Mouse (Mus musculus) MEL (cell line): ENCODE measurements around the gene Aven. TPM values are rescaled to one million over a fixed set of nuclear protein-coding genes. Genes with fewer than 3 reads are reported as not detected.

Experiments used
- DNase-seq: peaks from one replicate; pipeline ENCODE4 v3.0.0; 2011; ENCODE audit warnings: low read depth, low spot score
- H3K27ac ChIP-seq: 2 replicates; pipeline ENCODE4 v1.5.1; 2012; ENCODE audit warnings: low read depth, mild to moderate bottlenecking, control low read depth, low read length, moderate library complexity; ENCODE audit not compliant: control insufficient read depth
- H3K27me3 ChIP-seq, 2 experiments: fragments of 150-350 bp in 1 of 2; sonication (generic) in 1 of 2; 2 replicates each; pipeline ENCODE4 v1.6.1; 2012; ENCODE audit warnings: low read length in 2 of 2, mild to moderate bottlenecking in 2 of 2, improper control_type of control experiment in 1 of 2, moderate library complexity in 1 of 2; ENCODE audit not compliant: insufficient read depth in 2 of 2, control insufficient read depth in 1 of 2
- H3K36me3 ChIP-seq, 2 experiments: 2 replicates each; pipeline ENCODE4 v1.6.1; 2012 to 2014; ENCODE audit warnings: low read length in 2 of 2, improper control_type of control experiment in 1 of 2, inconsistent platforms in 1 of 2, mild to moderate bottlenecking in 1 of 2; ENCODE audit not compliant: insufficient read depth in 2 of 2, control insufficient read depth in 1 of 2
- H3K4me1 ChIP-seq, 2 experiments: fragments of 150-350 bp in 1 of 2; sonication (generic) in 1 of 2; 2 replicates each; pipeline ENCODE4 v1.6.1; 2012; ENCODE audit warnings: low read length in 2 of 2, improper control_type of control experiment in 1 of 2, mild to moderate bottlenecking in 1 of 2; ENCODE audit not compliant: insufficient read depth in 2 of 2, control insufficient read depth in 1 of 2
- H3K4me3 ChIP-seq, 2 experiments: fragments of 150-350 bp in 1 of 2; sonication (generic) in 1 of 2; 2 replicates each; pipeline ENCODE4 v1.5.1; 2012; ENCODE audit warnings: low read depth in 2 of 2, low read length in 2 of 2, mild to moderate bottlenecking in 2 of 2, moderate library complexity in 2 of 2, control low read depth in 1 of 2, improper control_type of control experiment in 1 of 2; ENCODE audit not compliant: control insufficient read depth in 1 of 2, insufficient read depth in 1 of 2
- H3K79me2 ChIP-seq: 2 replicates; pipeline ENCODE4 v1.6.1; 2012; ENCODE audit warnings: mild to moderate bottlenecking, low read length, moderate library complexity; ENCODE audit not compliant: control insufficient read depth, poor library complexity, insufficient read depth
- H3K9ac ChIP-seq: 2 replicates; pipeline ENCODE4 v1.6.1; 2012; ENCODE audit warnings: low read depth, mild to moderate bottlenecking, control low read depth, low read length, moderate library complexity; ENCODE audit not compliant: control insufficient read depth, poor library complexity, severe bottlenecking
- H3K9me3 ChIP-seq: fragments of 150-350 bp; sonication (generic); replicated peaks from 2 replicates; pipeline ENCODE4 v1.6.1; 2012; ENCODE audit warnings: mild to moderate bottlenecking, low read length, improper control_type of control experiment, moderate library complexity; ENCODE audit not compliant: insufficient read depth
- BHLHE40 ChIP-seq: IDR thresholded peaks from 2 replicates; pipeline ENCODE4 v1.6.1; 2012; ENCODE audit warnings: low read depth, mild to moderate bottlenecking, inconsistent platforms, low read length, improper control_type of control experiment, borderline replicate concordance
- CHD1 ChIP-seq: IDR thresholded peaks from 2 replicates; pipeline ENCODE4 v1.6.1; 2012; ENCODE audit warnings: low read depth, mild to moderate bottlenecking, inconsistent platforms, low read length, improper control_type of control experiment
- CHD2 ChIP-seq: IDR thresholded peaks from 2 replicates; pipeline ENCODE4 v1.6.1; 2011; ENCODE audit warnings: low read length, improper control_type of control experiment
- CTCF ChIP-seq, 3 experiments: IDR thresholded peaks in 2 of 3; conservative IDR thresholded peaks in 1 of 3; 2 replicates each; pipeline ENCODE4 v1.5.1; 2011 to 2012; ENCODE audit warnings: low read length in 3 of 3, low read depth in 2 of 3, mild to moderate bottlenecking in 2 of 3, improper control_type of control experiment in 1 of 3, inconsistent platforms in 1 of 3, mixed read lengths in 1 of 3, moderate library complexity in 1 of 3; ENCODE audit not compliant: control insufficient read depth in 1 of 3, insufficient read depth in 1 of 3, poor library complexity in 1 of 3, severe bottlenecking in 1 of 3
- E2F4 ChIP-seq: IDR thresholded peaks from 2 replicates; pipeline ENCODE4 v1.6.1; 2011; ENCODE audit warnings: low read depth, low read length, improper control_type of control experiment, borderline replicate concordance
- ELF1 ChIP-seq: IDR thresholded peaks from 2 replicates; pipeline ENCODE4 v1.6.1; 2014; ENCODE audit warnings: low read depth, mild to moderate bottlenecking, inconsistent platforms, low read length, improper control_type of control experiment, moderate library complexity
- GABPA ChIP-seq: IDR thresholded peaks from 2 replicates; pipeline ENCODE4 v1.6.1; 2012; ENCODE audit warnings: low read depth, mild to moderate bottlenecking, inconsistent platforms, low read length, improper control_type of control experiment, moderate library complexity
- HCFC1 ChIP-seq: IDR thresholded peaks from 2 replicates; pipeline ENCODE4 v1.6.1; 2012; ENCODE audit warnings: low read depth, mild to moderate bottlenecking, inconsistent platforms, low read length, improper control_type of control experiment, moderate library complexity
- KAT2A ChIP-seq: conservative IDR thresholded peaks from 2 replicates; pipeline ENCODE4 v1.6.1; 2012; ENCODE audit warnings: low read depth, low read length, improper control_type of control experiment, inconsistent platforms
- MAX ChIP-seq: IDR thresholded peaks from 2 replicates; pipeline ENCODE4 v1.6.1; 2011; ENCODE audit warnings: low read length, improper control_type of control experiment
- MAZ ChIP-seq: IDR thresholded peaks from 2 replicates; pipeline ENCODE4 v1.6.1; 2012; ENCODE audit warnings: low read depth, mild to moderate bottlenecking, inconsistent platforms, low read length, improper control_type of control experiment
- MEF2A ChIP-seq: IDR thresholded peaks from 2 replicates; pipeline ENCODE4 v1.6.1; 2014; ENCODE audit warnings: low read depth, mild to moderate bottlenecking, inconsistent platforms, low read length, improper control_type of control experiment; ENCODE audit not compliant: poor library complexity, insufficient replicate concordance, severe bottlenecking; ENCODE audit errors: extremely low read depth
- MXI1 ChIP-seq: IDR thresholded peaks from 2 replicates; pipeline ENCODE4 v1.6.1; 2011; ENCODE audit warnings: mild to moderate bottlenecking, low read depth, low read length, improper control_type of control experiment
- MYB ChIP-seq: IDR thresholded peaks from 2 replicates; pipeline ENCODE4 v1.6.1; 2011; ENCODE audit warnings: mild to moderate bottlenecking, low read depth, low read length, improper control_type of control experiment
- MYC ChIP-seq: IDR thresholded peaks from 2 replicates; pipeline ENCODE4 v1.6.1; 2011; ENCODE audit warnings: low read depth, mild to moderate bottlenecking, low read length, improper control_type of control experiment, moderate library complexity
- NELFE ChIP-seq: IDR thresholded peaks from 2 replicates; pipeline ENCODE4 v1.6.1; 2011; ENCODE audit warnings: low read depth, low read length, improper control_type of control experiment
- NRF1 ChIP-seq: IDR thresholded peaks from 2 replicates; pipeline ENCODE4 v1.6.1; 2014; ENCODE audit warnings: low read depth, mild to moderate bottlenecking, inconsistent platforms, low read length, improper control_type of control experiment, moderate library complexity; ENCODE audit not compliant: poor library complexity, insufficient read depth, severe bottlenecking
- RAD21 ChIP-seq: IDR thresholded peaks from 2 replicates; pipeline ENCODE4 v1.6.1; 2011; ENCODE audit warnings: mild to moderate bottlenecking, low read depth, low read length, improper control_type of control experiment
- RCOR1 ChIP-seq: IDR thresholded peaks from 2 replicates; pipeline ENCODE4 v1.6.1; 2012; ENCODE audit warnings: low read depth, mild to moderate bottlenecking, inconsistent platforms, low read length, improper control_type of control experiment
- UBTF ChIP-seq: IDR thresholded peaks from 2 replicates; pipeline ENCODE4 v1.6.1; 2012; ENCODE audit warnings: low read depth, mild to moderate bottlenecking, inconsistent platforms, low read length, improper control_type of control experiment, moderate library complexity, borderline replicate concordance; ENCODE audit not compliant: insufficient read depth
- USF1 ChIP-seq: IDR thresholded peaks from 2 replicates; pipeline ENCODE4 v1.6.1; 2014; ENCODE audit warnings: low read depth, mild to moderate bottlenecking, inconsistent platforms, low read length, improper control_type of control experiment, moderate library complexity
- USF2 ChIP-seq, 2 experiments: IDR thresholded peaks; 2 replicates each; pipeline ENCODE4 v1.6.1; 2011 to 2012; ENCODE audit warnings: improper control_type of control experiment in 2 of 2, low read length in 2 of 2, borderline replicate concordance in 1 of 2, inconsistent platforms in 1 of 2, low read depth in 1 of 2, mild to moderate bottlenecking in 1 of 2; ENCODE audit not compliant: insufficient read depth in 1 of 2
- ZMIZ1 ChIP-seq: IDR thresholded peaks from 2 replicates; pipeline ENCODE4 v1.6.1; 2012; ENCODE audit warnings: low read depth, mild to moderate bottlenecking, inconsistent platforms, low read length, improper control_type of control experiment, moderate library complexity
- ZNF384 ChIP-seq: IDR thresholded peaks from 2 replicates; pipeline ENCODE4 v1.6.1; 2012; ENCODE audit warnings: low read depth, mild to moderate bottlenecking, inconsistent platforms, low read length, improper control_type of control experiment
- polyA plus RNA-seq, 2 experiments: library from polyadenylated mRNA; stranded (reverse) in 1 of 2; unstranded in 1 of 2; fragments of >175 nt in 1 of 2; fragments of >200 nt in 1 of 2; gene quantifications; 2 replicates each; pipeline versions ENCODE4 v1.2.1 to v1.2.4; 2012; ENCODE audit warnings: low replicate concordance in 2 of 2, low read depth in 1 of 2; ENCODE audit not compliant: insufficient read length in 2 of 2, insufficient read depth in 1 of 2, missing spikeins in 1 of 2
- total RNA-seq: library from RNA; depleted of rRNA; stranded (reverse); fragments of 300-350 nt; gene quantifications from 2 replicates; pipeline ENCODE4 v1.2.3, GENCODE M21; 2012

The Aven gene
- total and polyA plus RNA-seq, 3 experiments, result 33.4 to 72.8 (median 50.3) TPM

DNA sequence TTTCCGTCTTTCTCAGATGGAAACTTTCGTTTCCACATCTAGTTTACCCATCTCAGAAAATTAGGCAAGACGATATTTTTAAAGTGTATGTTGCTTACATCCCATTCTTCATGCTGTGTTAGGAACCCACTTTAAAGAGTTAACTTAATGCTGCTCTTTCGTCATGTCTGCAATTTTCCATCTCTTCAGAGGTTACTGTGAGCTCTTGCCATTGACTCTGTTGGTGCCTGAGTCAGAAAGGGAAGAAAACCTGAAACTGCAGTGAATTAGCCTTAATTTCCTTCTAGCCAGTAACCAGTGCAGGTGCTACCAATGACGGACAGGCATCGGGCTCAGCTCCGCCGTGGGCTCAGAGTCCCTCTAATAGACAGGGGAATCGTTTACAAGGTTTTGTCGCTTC lies 63.8 kb downstream of the Aven start:
- TF ChIP-seq BHLHE40, result no peak
- TF ChIP-seq MAX, result no peak
- TF ChIP-seq MYC, result no peak
- no peak for TF ChIP-seq MYB
- no peak for TF ChIP-seq HCFC1
- TF ChIP-seq GABPA, result no peak
- TF ChIP-seq MXI1, result no peak
- TF ChIP-seq ZNF384, result no peak
- TF ChIP-seq CHD1, result no peak
- no peak for TF ChIP-seq RAD21
- TF ChIP-seq USF2 (IDR thresholded peaks at IDR 0.05; ENCODE audit: borderline replicate concordance in 1 of 2, insufficient read depth in 1 of 2, low read depth in 1 of 2, low read length in 2 of 2), result no peak
- no peak for TF ChIP-seq NRF1
- no peak for TF ChIP-seq CHD2
- TF ChIP-seq ELF1, result no peak
- TF ChIP-seq USF1, result no peak
- TF ChIP-seq ZMIZ1, result no peak
- TF ChIP-seq MAZ, result no peak
- TF ChIP-seq KAT2A, result no peak
- TF ChIP-seq UBTF, result no peak
- no peaks in the 10 kb centered on the region for H3K27me3 ChIP-seq
- H3K9me3 ChIP-seq, result no peaks in the 10 kb centered on the region
- DNase-seq, result no peak
- H3K36me3 ChIP-seq, result no peaks in the 10 kb centered on the region
- H3K27ac ChIP-seq, result no peak overlapping the region
- no peaks in the 10 kb centered on the region for H3K4me1 ChIP-seq
- no peak overlapping the region for H3K4me3 ChIP-seq
- H3K9ac ChIP-seq, result no peak overlapping the region
- no peaks in the 10 kb centered on the region for H3K79me2 ChIP-seq

DNA sequence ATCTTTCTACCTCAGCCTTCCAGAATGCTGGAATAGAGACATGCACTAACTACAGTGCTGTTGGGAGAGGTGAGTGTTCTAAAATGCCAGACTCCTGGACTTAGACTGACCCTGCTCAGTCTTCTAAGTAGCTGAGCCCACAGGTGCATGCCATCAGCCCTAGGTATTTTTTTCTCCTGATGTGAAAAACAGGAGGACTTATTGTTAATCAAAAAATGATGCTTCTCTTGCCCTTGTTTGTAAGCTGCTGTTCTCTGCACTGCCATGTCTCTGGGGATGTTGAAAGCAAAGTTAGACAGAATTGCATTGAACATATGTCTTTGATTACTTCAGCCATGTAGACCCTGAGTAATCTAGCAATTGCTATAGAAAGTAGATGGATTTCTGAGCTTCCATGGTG lies 64.7 kb downstream of the Aven start:
- no peak for TF ChIP-seq KAT2A
- no peak for TF ChIP-seq NELFE
- TF ChIP-seq RCOR1, result no peak
- no peak for TF ChIP-seq MYC
- TF ChIP-seq CTCF (IDR thresholded peaks at IDR 0.05 in 2 of 3, conservative IDR thresholded peaks at IDR 0.05 in 1 of 3; ENCODE audit: control insufficient read depth in 1 of 3, insufficient read depth in 1 of 3, low read depth in 2 of 3, low read length in 3 of 3, poor library complexity in 1 of 3, severe bottlenecking in 1 of 3), result no peak
- TF ChIP-seq BHLHE40, result no peak
- no peak for TF ChIP-seq MXI1
- no peak for TF ChIP-seq E2F4
- TF ChIP-seq MEF2A, result no peak

More for the DNA sequence above, 64.7 kb downstream of the Aven start:
- no peak overlapping the region for H3K27ac ChIP-seq
- no peaks in the 10 kb centered on the region for H3K4me1 ChIP-seq
- H3K79me2 ChIP-seq, result no peaks in the 10 kb centered on the region
- no peaks in the 10 kb centered on the region for H3K9me3 ChIP-seq
- no peaks in the 10 kb centered on the region for H3K27me3 ChIP-seq
- H3K4me3 ChIP-seq, result no peak overlapping the region
- DNase-seq, result no peak
- H3K9ac ChIP-seq, result no peak overlapping the region
- H3K36me3 ChIP-seq, result no peaks in the 10 kb centered on the region
